ENCODE assay signal across 9 mouse cellular contexts in genomic region chr16:29837025-29837629, GRCm38 (mm10).
DNase-seq lines count a peak whose midpoint lies in the region; ATAC-seq and TF ChIP-seq lines count a peak whose summit lies in the region.
"Had no signal": no experiment of that assay in that cellular context is flagged by ENCODE, and none has a peak within 500 bp of the region (broad histone marks: within the 10 kb centered on the region; RNA-seq: fewer than 3 reads in every experiment).

No protein-coding gene starts in this region.

- H3K9me3 ChIP-seq in kidney, embryonic 16.5 days (ENCODE audit: low read length) = no peaks in the 10 kb centered on the region
- H3K9me3 ChIP-seq in embryonic facial prominence, embryonic 10.5 days = no peaks in the 10 kb centered on the region
- H3K9me3 ChIP-seq in hindbrain, postnatal 0 days (ENCODE audit: low read length) = no peaks in the 10 kb centered on the region
- no peaks in the 10 kb centered on the region for H3K9me3 ChIP-seq in neural tube, embryonic 14.5 days (ENCODE audit: control insufficient read depth, low read length)
- H3K9me3 ChIP-seq: G1E had no signal

- peak overlapping the region; percentile 41 for H3K4me2 ChIP-seq in kidney, embryonic 16.5 days (replicated peaks; ENCODE audit: low read depth, low read length)
- peak overlapping the region; percentile 53 for H3K4me2 ChIP-seq in hindbrain, postnatal 0 days (ENCODE audit: low read depth, low read length)
- peak overlapping the region; percentile 52 for H3K4me2 ChIP-seq in neural tube, embryonic 14.5 days (ENCODE audit: low read depth, low read length)

- 0 out of 2 replicates have a peak, but pooled peaks cover 3% of the 10 kb centered on the region for H3K27me3 ChIP-seq in kidney, embryonic 16.5 days (ENCODE audit: insufficient read depth, low read length)
- peaks cover 43% of the 10 kb centered on the region for H3K27me3 ChIP-seq in embryonic facial prominence, embryonic 10.5 days (replicated peaks; ENCODE audit: low read depth, poor library complexity, severe bottlenecking)
- no peaks in the 10 kb centered on the region for H3K27me3 ChIP-seq in hindbrain, postnatal 0 days (ENCODE audit: insufficient read depth, low read length)
- peaks cover 8% of the 10 kb centered on the region for H3K27me3 ChIP-seq in neural tube, embryonic 14.5 days (ENCODE audit: control insufficient read depth, insufficient read depth, low read length)

- peaks cover 18% of the 10 kb centered on the region for H3K4me1 ChIP-seq in kidney, embryonic 16.5 days (ENCODE audit: insufficient read depth, low read length)
- H3K4me1 ChIP-seq in embryonic facial prominence, embryonic 10.5 days = peaks cover 58% of the 10 kb centered on the region
- no peaks in the 10 kb centered on the region; the same call in 1 of the 2 replicates for H3K4me1 ChIP-seq in hindbrain, postnatal 0 days (ENCODE audit: insufficient read depth, low read length)
- H3K4me1 ChIP-seq in neural tube, embryonic 14.5 days (ENCODE audit: control insufficient read depth, insufficient read depth, low read length) = peaks cover 15% of the 10 kb centered on the region

- no peak overlapping the region for H3K27ac ChIP-seq in kidney, embryonic 16.5 days (ENCODE audit: low read length)
- H3K27ac ChIP-seq in embryonic facial prominence, embryonic 10.5 days (replicated peaks) = no peak overlapping the region
- H3K27ac ChIP-seq in hindbrain, postnatal 0 days = no peak overlapping the region
- H3K27ac ChIP-seq in neural tube, embryonic 14.5 days (ENCODE audit: low read depth, low read length) = no peak overlapping the region

- WGBS in kidney, embryonic 16.5 days = 14% methylated on average over 14 of the region's 14 CpGs
- WGBS in embryonic facial prominence, embryonic 10.5 days = 13% methylated on average over 14 of the region's 14 CpGs
- 5% methylated on average over 14 of the region's 14 CpGs for WGBS in hindbrain, postnatal 0 days
- WGBS in neural tube, embryonic 14.5 days = 5% methylated on average over 14 of the region's 14 CpGs

- no peak for DNase-seq in kidney, postnatal 25 days
- DNase-seq in embryonic facial prominence, embryonic 10.5 days (ENCODE audit: low spot score) = peak; percentile 64
- peak; percentile 51 for DNase-seq in hindbrain, postnatal 0 days (ENCODE audit: low spot score)
- no peak for DNase-seq in spleen, postnatal 4 days (ENCODE audit: low spot score in 2 of 2)
- no peak for DNase-seq in testis, postnatal 14 days (ENCODE audit: low spot score)
- no peak for DNase-seq in spleen, postnatal 10 days (ENCODE audit: low spot score in 2 of 2)

- TF ChIP-seq CTCF in hindbrain, postnatal 0 days (IDR thresholded peaks at IDR 0.05; ENCODE audit: low read depth) = no peak

- no peak overlapping the region for H3K4me3 ChIP-seq in kidney, embryonic 16.5 days (ENCODE audit: low read length)
- H3K4me3 ChIP-seq in embryonic facial prominence, embryonic 10.5 days = peak overlapping the region; percentile 40
- peak overlapping the region; percentile 19 for H3K4me3 ChIP-seq in hindbrain, postnatal 0 days (ENCODE audit: low read length)
- H3K4me3 ChIP-seq in neural tube, embryonic 14.5 days (ENCODE audit: low read depth, low read length) = peak overlapping the region; percentile 14; the same call in 1 of the 2 replicates

- no peak overlapping the region for H3K9ac ChIP-seq in kidney, embryonic 16.5 days (replicated peaks; ENCODE audit: low read length)
- H3K9ac ChIP-seq in hindbrain, postnatal 0 days (replicated peaks; ENCODE audit: low read length) = no peak overlapping the region; the same call in 1 of the 2 replicates
- peak overlapping the region; percentile 37; the same call in 1 of the 2 replicates for H3K9ac ChIP-seq in neural tube, embryonic 14.5 days (replicated peaks; ENCODE audit: low read depth, low read length)

- ATAC-seq in kidney, embryonic 16.5 days (ENCODE audit: low FRiP score, low TSS enrichment) = no peak
- ATAC-seq in hindbrain, postnatal 0 days = 0 out of 2 replicates have a peak, but pooled peaks have one; percentile 48
- peak; percentile 32; the same call in 1 of the 2 replicates for ATAC-seq in neural tube, embryonic 14.5 days (ENCODE audit: low read depth)

- no peaks in the 10 kb centered on the region for H3K36me3 ChIP-seq in kidney, embryonic 16.5 days (ENCODE audit: insufficient read depth, low read length)
- H3K36me3 ChIP-seq in embryonic facial prominence, embryonic 10.5 days (replicated peaks) = no peaks in the 10 kb centered on the region
- no peaks in the 10 kb centered on the region for H3K36me3 ChIP-seq in hindbrain, postnatal 0 days (ENCODE audit: insufficient read depth, low read length)
- H3K36me3 ChIP-seq in neural tube, embryonic 14.5 days (ENCODE audit: control insufficient read depth, insufficient read depth, low read length) = no peaks in the 10 kb centered on the region

Comparison
In these comparisons a context has a peak if more than half of its experiments do, and no peak if none do; other contexts are left out.
1. DNase-seq: peak in embryonic facial prominence, embryonic 10.5 days (single experiment) and hindbrain, postnatal 0 days (single experiment); none in kidney, postnatal 25 days (0 of 2), spleen, postnatal 4 days (0 of 2), testis, postnatal 14 days (single experiment) and spleen, postnatal 10 days (0 of 2).
2. Peak in every context shown above with its lines, with median percentiles within 50 percentile points of each other: H3K4me2 ChIP-seq.